Mouse (Mus musculus) T-helper 2 cell (primary cell): ENCODE measurements around the gene Ccdc12.

ENCODE experiments used
- in situ Hi-C: fragments of 300-600 bp; cut with MboI, MseI; formaldehyde crosslinking; loops from one replicate; pipeline ENCODE4 v1.15.1; 2025; ENCODE audit warnings: high pct_unique_total_duplicates

Ccdc12 gene

GRCm38 (mm10) chr9:110702848-110703247, 46.5 kb downstream of the Ccdc12 start:
- in situ Hi-C loops = loop anchor here (5.0 kb wide), 1 partner anchor 36 kb away; no protein-coding TSS in a partner anchor

- in situ Hi-C loops = loop anchor here (5.0 kb wide), 1 partner anchor 37 kb away; no protein-coding TSS in a partner anchor
These were observed 47.6 kb downstream of the Ccdc12 start for GRCm38 (mm10) chr9:110703951-110704350.

- in situ Hi-C loops = no loop called here
These were observed 50.5 kb downstream of the Ccdc12 start for GRCm38 (mm10) chr9:110706784-110707183.

- in situ Hi-C loops = no loop called here
These were observed 53.4 kb downstream of the Ccdc12 start for GRCm38 (mm10) chr9:110709640-110710258.

GRCm38 (mm10) chr9:110711532-110711931, 55.2 kb downstream of the Ccdc12 start:
- in situ Hi-C loops = no loop called here

- in situ Hi-C loops = no loop called here
These were observed 55.7 kb downstream of the Ccdc12 start for GRCm38 (mm10) chr9:110711996-110712395.

- in situ Hi-C loops = no loop called here
These were observed 56.2 kb downstream of the Ccdc12 start for GRCm38 (mm10) chr9:110712545-110712944.

GRCm38 (mm10) chr9:110713389-110713788, 57.1 kb downstream of the Ccdc12 start:
- in situ Hi-C loops = no loop called here

- in situ Hi-C loops = no loop called here
These were observed 59.1 kb downstream of the Ccdc12 start for GRCm38 (mm10) chr9:110715426-110715825.

GRCm38 (mm10) chr9:110716775-110717174, 60.5 kb downstream of the Ccdc12 start:
- in situ Hi-C loops = no loop called here

GRCm38 (mm10) chr9:110718071-110718470, 61.8 kb downstream of the Ccdc12 start:
- in situ Hi-C loops = no loop called here

GRCm38 (mm10) chr9:110718810-110719209, 62.5 kb downstream of the Ccdc12 start:
- in situ Hi-C loops = no loop called here

GRCm38 (mm10) chr9:110719977-110720376, 63.7 kb downstream of the Ccdc12 start:
- in situ Hi-C loops = no loop called here

GRCm38 (mm10) chr9:110722060-110722459, 65.8 kb downstream of the Ccdc12 start:
- in situ Hi-C loops = no loop called here

GRCm38 (mm10) chr9:110725721-110726135, 69.4 kb downstream of the Ccdc12 start:
- in situ Hi-C loops = no loop called here

- in situ Hi-C loops = no loop called here
These were observed 70.6 kb downstream of the Ccdc12 start for GRCm38 (mm10) chr9:110726867-110727266.

GRCm38 (mm10) chr9:110729841-110730240, 73.5 kb downstream of the Ccdc12 start:
- in situ Hi-C loops = no loop called here

- in situ Hi-C loops = no loop called here
These were observed 75.6 kb downstream of the Ccdc12 start for GRCm38 (mm10) chr9:110731859-110732258.

- in situ Hi-C loops = no loop called here
These were observed 76.3 kb downstream of the Ccdc12 start for GRCm38 (mm10) chr9:110732623-110733022.

GRCm38 (mm10) chr9:110733102-110733501, 76.8 kb downstream of the Ccdc12 start:
- in situ Hi-C loops = no loop called here

GRCm38 (mm10) chr9:110734154-110734553, 77.9 kb downstream of the Ccdc12 start:
- in situ Hi-C loops = no loop called here

GRCm38 (mm10) chr9:110736362-110736761, 80.1 kb downstream of the Ccdc12 start:
- in situ Hi-C loops = no loop called here

GRCm38 (mm10) chr9:110738054-110738453, 81.8 kb downstream of the Ccdc12 start:
- in situ Hi-C loops = no loop called here

GRCm38 (mm10) chr9:110739961-110740360, 83.7 kb downstream of the Ccdc12 start:
- in situ Hi-C loops = no loop called here
